Mouse (Mus musculus) spleen, adult 2 months (tissue): ENCODE results near the gene Gca.
A peak's percentile ranks its signal among the peaks of the same experiment; 100 is the strongest.

Experiments used
- CTCF ChIP-seq: fragments of 200-500 bp; IDR thresholded peaks from 2 replicates; pipeline ENCODE4 v1.5.1; 2011; ENCODE audit warnings: mild to moderate bottlenecking, inconsistent platforms; ENCODE audit not compliant: insufficient read depth, insufficient read length, insufficient replicate concordance; ENCODE audit errors: extremely low read depth
- POLR2A ChIP-seq: fragments of 200-500 bp; IDR thresholded peaks from 2 replicates; pipeline ENCODE4 v1.6.1; 2011; ENCODE audit warnings: low read depth, low read length, inconsistent platforms

DNA sequence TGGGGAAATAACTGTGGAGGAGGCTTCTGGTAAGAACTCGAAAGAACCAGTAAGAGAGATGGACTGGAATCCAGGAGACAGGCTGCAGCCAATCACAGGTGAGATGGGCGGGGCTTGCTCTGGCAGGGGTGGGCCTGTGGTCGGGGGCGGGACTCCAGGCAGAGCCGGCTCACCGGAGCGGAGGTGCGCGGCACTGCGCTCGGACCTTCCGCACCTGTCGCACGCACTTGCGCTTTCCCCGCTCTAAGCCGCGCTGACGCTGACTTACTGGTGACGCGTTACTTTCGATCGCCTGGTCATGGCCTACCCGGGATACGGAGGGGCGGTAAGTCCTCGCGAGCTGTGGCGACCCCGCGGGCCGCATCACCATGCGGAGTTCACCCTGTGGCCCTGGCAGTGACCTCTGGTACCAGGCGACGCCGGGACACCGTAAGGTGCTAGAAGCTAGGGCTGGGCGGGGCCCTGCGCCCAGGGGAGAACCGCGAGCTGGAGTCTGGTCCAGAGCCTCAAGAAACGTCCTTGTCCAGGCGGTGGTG, at the start of gene Gca:
- TF ChIP-seq POLR2A, result peak; percentile 21; the same call in 1 of the 2 replicates
- no peak for TF ChIP-seq CTCF
